26 mouse cellular contexts compared by ENCODE assay signal in genomic region chr11:96612596-96612995, GRCm38 (mm10).
"Had no signal": no experiment of that assay in that cellular context is flagged by ENCODE, and none has a peak within 500 bp of the region (broad histone marks: within the 10 kb centered on the region; RNA-seq: fewer than 3 reads in every experiment).

No protein-coding gene starts in this region.

- H3K9ac ChIP-seq: heart, embryonic 12.5 days; hindbrain, embryonic 12.5 days; hindbrain, embryonic 14.5 days; limb, embryonic 12.5 days; liver, embryonic 13.5 days had no signal

- H3K4me1 ChIP-seq: heart, embryonic 10.5 days; heart, embryonic 12.5 days; hindbrain, embryonic 10.5 days; hindbrain, embryonic 12.5 days; limb, embryonic 10.5 days; limb, embryonic 12.5 days; liver, embryonic 13.5 days had no signal

- H3K27ac ChIP-seq: gastrocnemius, adult 2 months; heart, adult 2 months; heart, embryonic 10.5 days; hindbrain, embryonic 10.5 days; hindbrain, embryonic 12.5 days; hindbrain, embryonic 14.5 days; layer of hippocampus, adult 2 months; left cerebral cortex, adult 2 months; limb, embryonic 10.5 days; limb, embryonic 12.5 days; liver, embryonic 13.5 days had no signal

- H3K36me3 ChIP-seq: heart, embryonic 10.5 days; heart, embryonic 12.5 days; hindbrain, embryonic 10.5 days; hindbrain, embryonic 12.5 days; limb, embryonic 10.5 days; limb, embryonic 12.5 days; liver, embryonic 13.5 days had no signal

- H3K9me3 ChIP-seq: heart, embryonic 10.5 days; hindbrain, embryonic 10.5 days; hindbrain, embryonic 12.5 days; limb, embryonic 10.5 days; limb, embryonic 12.5 days; liver, embryonic 13.5 days had no signal

- H3K4me3 ChIP-seq: gastrocnemius, adult 2 months; heart, adult 2 months; heart, embryonic 10.5 days; heart, embryonic 12.5 days; hindbrain, embryonic 10.5 days; hindbrain, embryonic 12.5 days; layer of hippocampus, adult 2 months; left cerebral cortex, adult 2 months; limb, embryonic 10.5 days; limb, embryonic 12.5 days; liver, embryonic 13.5 days had no signal

- H3K4me2 ChIP-seq: heart, embryonic 12.5 days; hindbrain, embryonic 12.5 days; hindbrain, embryonic 14.5 days; limb, embryonic 12.5 days; liver, embryonic 11.5 days; liver, embryonic 13.5 days had no signal

- H3K27me3 ChIP-seq: hindbrain, embryonic 12.5 days; liver, embryonic 13.5 days had no signal

- ATAC-seq: hindbrain, embryonic 16.5 days; inflammation-experienced regulatory T-cells, adult 6 months; intestine, postnatal 0 days had no signal

- DNase-seq: gastrocnemius, adult 2 months; gastrocnemius, postnatal 10 days; gastrocnemius, postnatal 25 days; heart, adult 2 months; heart, postnatal 10 days; heart, postnatal 4 days; kidney, adult 18-20 months; kidney, adult 8-10 months; kidney, postnatal 10 days; kidney, postnatal 25 days; kidney, postnatal 4 days; liver; liver, embryonic 13.5 days had no signal
